Mouse (Mus musculus): ENCODE results near the gene Lbh.

The Lbh gene

GRCm38 (mm10) chr17:72918053-72918452 is at the start of gene Lbh:
Gene Lbh (plus strand): TSS chr17:72918305.
- DNase-seq (ENCODE audit: low spot score in 2 of 2): peak; percentile 86 to 88

DNA sequence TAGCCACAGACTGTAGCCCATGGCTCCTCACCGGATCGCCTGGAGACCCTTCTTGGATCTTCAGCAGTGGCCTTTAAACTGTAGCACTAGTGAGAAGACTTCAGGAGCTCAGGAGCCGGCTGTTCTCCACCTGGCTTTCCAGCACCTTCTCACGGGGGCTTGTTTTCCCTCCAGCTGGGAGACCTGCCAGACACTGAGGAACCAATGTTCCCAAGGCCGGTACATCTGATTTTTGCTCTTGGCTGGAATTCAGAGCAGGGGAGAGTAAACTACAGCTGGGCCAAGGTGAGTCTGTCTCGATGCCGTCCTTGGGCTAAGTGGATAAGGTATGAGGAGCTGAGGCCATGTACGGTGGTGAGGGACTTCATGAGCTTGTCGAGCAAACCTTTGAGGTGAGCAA is 39.1 kb upstream of the Lbh start:
- no peak for DNase-seq (ENCODE audit: low spot score in 2 of 2)

DNA sequence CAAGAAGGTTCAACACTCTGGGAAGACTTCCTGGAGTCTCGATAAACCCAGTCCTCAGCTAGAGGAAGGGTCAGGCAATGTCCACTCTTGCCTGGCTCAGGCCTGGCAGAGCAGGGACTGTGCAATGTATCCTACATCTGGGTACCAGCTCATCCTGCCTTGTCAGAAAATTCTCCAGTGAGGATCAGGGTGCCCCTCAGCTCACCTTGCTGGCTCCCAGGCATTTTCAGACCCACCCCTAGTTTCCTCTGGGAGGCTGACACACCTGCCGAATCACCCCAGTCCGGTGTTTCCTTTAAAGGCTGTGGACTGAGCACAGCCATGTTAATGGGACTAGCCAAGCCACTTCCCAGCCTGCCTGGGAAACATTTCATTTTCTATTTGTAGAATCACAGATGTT is 37.9 kb upstream of the Lbh start:
- DNase-seq (ENCODE audit: low spot score in 2 of 2): no peak

GRCm38 (mm10) chr17:72881051-72881450 is 37.1 kb upstream of the Lbh start:
- no peak for DNase-seq (ENCODE audit: low spot score in 2 of 2)

- no peak for DNase-seq (ENCODE audit: low spot score in 2 of 2)
These were observed 36.3 kb upstream of the Lbh start for GRCm38 (mm10) chr17:72881804-72882203.

- DNase-seq (ENCODE audit: low spot score in 2 of 2): peak; percentile 61 to 72
These were observed 28.3 kb upstream of the Lbh start for GRCm38 (mm10) chr17:72889556-72890397.

- DNase-seq (ENCODE audit: low spot score in 2 of 2): no peak
These were observed 27.7 kb upstream of the Lbh start for GRCm38 (mm10) chr17:72890398-72890898.

DNA sequence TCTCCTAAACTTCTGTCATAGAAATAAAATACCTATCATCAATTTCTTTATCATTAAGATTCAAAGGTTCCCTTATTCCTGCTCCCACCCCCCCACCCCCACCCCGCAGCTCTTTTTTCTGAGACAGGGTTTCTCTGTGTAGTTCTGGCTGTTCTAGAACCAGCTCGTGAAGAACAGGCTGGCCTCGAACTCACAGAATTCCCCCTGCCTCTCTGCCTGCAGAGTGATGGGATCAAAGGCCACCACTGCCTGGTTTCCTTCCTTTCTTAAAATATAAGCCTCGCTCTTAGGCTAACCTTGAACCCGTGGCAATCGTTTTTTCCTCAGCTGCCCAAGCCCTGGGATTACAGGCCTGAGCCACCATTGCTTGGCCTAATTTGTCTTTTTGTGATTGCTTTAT is 26.5 kb upstream of the Lbh start:
- no peak for DNase-seq (ENCODE audit: low spot score in 2 of 2)

DNA sequence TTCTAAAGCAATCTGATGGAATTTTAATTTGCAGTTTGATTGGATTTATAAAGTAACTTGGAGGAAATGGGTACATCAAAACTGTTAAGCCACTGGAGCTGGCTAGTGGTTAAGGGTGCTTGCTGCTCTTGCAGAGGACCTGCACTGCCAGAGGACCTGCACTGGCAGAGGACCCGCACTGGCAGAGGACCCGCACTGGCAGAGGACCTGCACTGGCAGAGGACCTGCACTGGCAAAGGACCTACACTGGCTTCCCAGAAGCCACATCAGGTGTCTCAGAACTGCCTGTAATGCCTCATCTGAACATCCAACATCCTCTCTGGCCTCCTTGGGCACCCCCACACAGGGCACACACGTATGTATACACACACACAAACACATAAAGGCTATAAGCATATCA is 22.6 kb upstream of the Lbh start:
- no peak for DNase-seq (ENCODE audit: low spot score in 2 of 2)

- DNase-seq (ENCODE audit: low spot score in 2 of 2): no peak
These were observed 21.0 kb upstream of the Lbh start for GRCm38 (mm10) chr17:72897076-72897475.

DNA sequence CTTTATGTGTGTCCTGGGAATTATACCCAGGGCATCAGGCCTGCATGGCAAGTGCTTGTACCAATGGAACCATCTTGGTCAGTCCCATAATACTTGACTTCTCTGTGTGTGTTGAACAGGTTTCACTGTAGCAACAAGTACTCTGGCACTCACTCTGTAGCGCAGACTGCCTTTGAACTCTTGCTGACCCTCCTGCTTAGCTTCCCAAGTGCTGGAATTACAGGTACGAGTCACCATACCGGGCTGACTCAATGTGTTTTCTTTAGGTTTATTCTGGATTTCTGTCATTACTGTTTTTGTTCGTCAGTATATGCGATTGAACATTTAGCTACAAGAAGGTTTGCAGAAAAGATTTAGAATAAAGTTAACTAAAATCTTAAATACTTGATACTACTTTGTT is 20.1 kb upstream of the Lbh start:
- no peak for DNase-seq (ENCODE audit: low spot score in 2 of 2)

DNA sequence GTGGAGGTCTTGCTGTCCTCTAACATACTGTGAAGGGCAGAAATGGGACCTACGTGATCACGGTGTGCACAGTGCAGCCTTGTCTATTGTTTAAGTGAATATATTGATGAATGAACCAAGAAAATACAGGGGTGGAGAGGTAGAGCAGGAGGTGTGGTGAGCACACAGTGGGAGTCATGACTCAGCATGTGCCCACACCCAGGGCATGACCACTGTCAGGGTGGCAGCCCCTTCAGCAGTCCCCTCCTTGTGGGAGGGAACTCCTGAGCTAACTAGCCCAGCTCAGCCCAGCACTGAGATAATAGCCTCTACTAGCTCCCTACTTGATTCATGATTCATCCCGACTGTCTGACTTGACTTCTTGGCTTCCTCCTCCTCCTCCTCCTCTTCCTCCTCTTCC is 19.3 kb upstream of the Lbh start:
- DNase-seq (ENCODE audit: low spot score in 2 of 2): no peak

GRCm38 (mm10) chr17:72901021-72901420 is 17.1 kb upstream of the Lbh start:
- no peak for DNase-seq (ENCODE audit: low spot score in 2 of 2)

- DNase-seq (ENCODE audit: low spot score in 2 of 2): no peak
These were observed 16.4 kb upstream of the Lbh start for GRCm38 (mm10) chr17:72901705-72902104.

- DNase-seq (ENCODE audit: low spot score in 2 of 2): no peak
These were observed 14.8 kb upstream of the Lbh start for GRCm38 (mm10) chr17:72903321-72903720.

DNA sequence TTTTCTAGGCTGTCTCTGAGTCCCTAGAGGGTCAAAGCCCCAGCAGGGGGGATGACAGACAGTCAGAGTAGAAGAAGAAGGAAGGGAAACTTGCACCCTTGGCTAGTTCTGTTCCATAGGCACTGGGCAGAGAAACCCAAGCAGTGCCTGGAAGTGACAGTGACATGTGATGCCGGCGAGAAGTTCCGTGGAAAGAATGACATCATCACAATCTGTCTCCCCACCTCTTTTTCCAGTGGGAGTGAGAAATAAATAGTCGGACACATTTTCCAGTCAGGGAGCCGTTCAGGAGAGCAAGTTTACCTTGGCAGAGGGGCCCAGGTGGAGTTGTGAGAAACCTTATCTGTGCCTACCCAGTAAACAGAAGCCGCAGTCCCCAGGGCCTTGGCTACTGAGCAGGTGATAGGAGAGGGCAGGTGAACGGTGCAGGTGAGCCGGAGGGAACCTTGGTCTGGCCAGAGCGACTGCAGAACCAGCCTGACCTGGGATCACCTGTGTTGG is 14.1 kb upstream of the Lbh start:
- no peak for DNase-seq (ENCODE audit: low spot score in 2 of 2)

DNA sequence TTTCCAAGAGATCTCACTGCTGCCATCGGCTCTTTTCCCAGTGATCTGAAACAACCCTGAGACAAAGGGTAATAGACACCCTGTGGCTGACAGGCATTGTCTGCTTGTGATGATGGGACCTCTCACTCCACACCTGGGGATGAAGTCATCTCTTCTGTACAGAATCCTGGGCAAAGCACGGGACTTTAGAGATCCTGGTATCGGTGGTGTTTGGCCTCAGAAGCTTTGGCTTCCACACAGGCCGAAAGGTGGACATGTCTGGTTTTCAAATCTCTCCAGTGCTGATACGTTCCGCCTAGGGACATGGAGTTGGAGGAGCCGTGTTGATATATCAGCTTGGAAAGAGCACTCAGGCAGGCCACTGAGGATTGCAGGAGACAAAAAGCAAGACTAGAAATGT is 13.2 kb upstream of the Lbh start:
- DNase-seq (ENCODE audit: low spot score in 2 of 2): no peak

DNA sequence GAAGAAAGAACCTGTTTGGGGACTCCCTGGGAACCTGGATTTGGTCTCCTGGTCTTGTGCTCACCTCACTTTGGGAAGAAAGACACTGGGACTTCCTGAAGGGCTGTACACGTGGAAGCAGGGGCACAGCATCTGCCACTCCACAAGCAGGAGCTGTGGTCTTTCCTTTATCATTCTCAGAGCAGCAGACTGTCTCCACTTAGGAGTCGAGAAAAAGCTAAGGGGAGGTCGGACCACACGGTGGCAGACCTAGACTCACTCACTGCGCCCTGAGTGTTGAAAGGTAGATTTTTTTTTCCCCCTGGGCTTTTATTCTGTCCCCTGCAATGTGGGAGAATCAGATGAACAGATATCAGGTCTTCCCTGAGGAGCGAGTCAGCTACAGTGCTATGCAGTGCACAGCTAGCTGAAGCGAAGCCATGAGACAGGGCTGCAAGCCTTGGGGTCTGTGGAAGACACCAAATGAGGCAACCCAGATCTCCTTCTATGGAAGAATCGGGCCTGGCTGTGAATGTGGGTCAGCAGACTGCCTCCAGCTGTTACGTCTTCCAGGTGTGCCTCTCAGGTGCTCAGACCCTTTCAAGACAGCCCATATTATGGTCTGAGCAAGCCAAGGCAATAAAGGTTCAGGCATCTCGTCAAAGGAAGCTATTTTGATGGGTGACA is 11.7 kb upstream of the Lbh start:
- DNase-seq (ENCODE audit: low spot score in 2 of 2): no peak

- no peak for DNase-seq (ENCODE audit: low spot score in 2 of 2)
These were observed 10.9 kb upstream of the Lbh start for GRCm38 (mm10) chr17:72907211-72907610.

GRCm38 (mm10) chr17:72907777-72908176 is 10.3 kb upstream of the Lbh start:
- no peak for DNase-seq (ENCODE audit: low spot score in 2 of 2)

DNA sequence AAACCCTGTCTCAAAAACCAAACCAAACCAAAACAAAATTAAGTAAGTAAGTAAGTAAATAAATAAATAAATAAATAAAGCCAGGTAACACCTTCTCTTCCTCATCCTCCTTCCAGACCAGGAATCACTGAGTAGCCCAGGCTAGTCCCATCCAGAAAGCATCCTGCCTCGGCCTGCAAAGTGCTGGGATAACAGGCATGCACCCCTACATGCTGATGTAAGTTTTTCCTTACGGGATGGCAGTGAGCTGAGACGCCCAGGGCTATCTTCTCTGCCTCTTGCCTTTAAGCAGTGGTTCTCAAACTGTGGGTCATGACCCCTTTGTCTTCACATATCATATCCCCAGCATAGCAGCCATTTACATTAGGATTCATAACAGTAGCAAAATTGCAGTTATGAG is 9.5 kb upstream of the Lbh start:
- no peak for DNase-seq (ENCODE audit: low spot score in 2 of 2)

DNA sequence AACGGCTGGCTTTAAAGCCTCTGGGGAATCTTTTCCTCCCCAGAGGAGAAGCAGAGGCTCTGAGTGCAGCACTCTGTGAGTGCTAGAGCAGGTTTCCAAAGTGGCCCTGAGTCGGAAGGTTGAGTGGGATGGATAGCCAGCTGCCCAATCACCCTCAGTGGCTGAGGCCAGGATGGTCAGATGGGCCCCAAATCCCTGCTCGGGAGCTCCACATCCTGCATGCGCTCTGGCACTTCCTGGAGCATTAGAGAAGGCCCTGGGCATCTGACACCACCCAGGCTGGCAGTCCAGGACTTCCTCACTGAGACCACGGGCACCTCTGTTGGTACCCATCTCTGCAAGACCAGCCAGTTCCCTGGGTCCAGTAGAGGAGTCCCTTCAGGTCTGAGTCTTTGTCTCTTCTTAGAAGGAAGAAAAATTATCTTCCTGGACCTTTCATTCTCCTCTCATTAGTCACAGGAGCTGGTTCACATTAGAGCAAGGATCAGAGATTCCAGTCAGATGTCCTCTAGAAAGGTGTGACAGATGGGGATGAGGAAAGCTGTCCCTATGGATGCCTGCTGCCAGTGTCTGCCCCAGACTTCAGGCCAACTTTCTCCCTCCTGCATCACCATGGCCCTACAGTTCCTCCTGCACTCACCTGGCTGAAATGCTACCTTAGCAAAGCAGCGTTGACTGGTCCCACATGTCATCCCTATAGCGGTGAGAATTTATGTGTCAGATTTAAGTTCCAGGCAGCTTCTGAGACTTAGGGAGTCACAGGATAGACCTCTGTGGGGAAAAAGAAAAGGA is 8.8 kb upstream of the Lbh start:
- no peak for DNase-seq (ENCODE audit: low spot score in 2 of 2)
